Mouse (Mus musculus): ENCODE data around the gene Methig1.

- TF ChIP-seq CTCF (IDR thresholded peaks at IDR 0.05) (no peak), EP300 (IDR thresholded peaks at IDR 0.05) (no peak)
Measured at GRCm38 (mm10) chr15:100402347-100402746, 49.4 kb downstream of the Methig1 start.
